Mouse (Mus musculus): ENCODE data around the gene Phc2.

DNA sequence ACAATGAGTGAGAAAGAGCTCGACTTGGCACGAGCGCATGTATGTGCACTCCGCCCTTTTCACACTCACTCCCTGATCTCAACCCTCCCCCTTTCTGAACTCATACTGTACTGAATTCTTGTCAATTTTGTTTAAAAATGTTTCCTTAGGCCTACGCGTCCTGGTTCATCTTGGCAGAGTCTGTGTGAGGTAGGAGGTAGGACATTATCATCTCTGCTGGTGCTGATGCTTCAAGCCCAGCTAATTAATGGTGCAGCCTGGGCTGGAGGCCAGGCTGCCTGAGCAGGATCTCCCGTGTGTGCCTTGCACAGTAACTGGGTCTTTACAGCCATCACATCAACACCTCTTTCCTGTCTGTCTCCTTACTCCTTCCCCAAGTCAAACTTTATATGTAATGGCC, 40.6 kb downstream of the Phc2 start:
- no peak for TF ChIP-seq CTCF (IDR thresholded peaks at IDR 0.05; ENCODE audit: low read depth)
- no peak for TF ChIP-seq EP300 (IDR thresholded peaks at IDR 0.05; ENCODE audit: low read depth)
